Mouse (Mus musculus) forebrain, embryonic 11.5 days (tissue): ENCODE measurements around the gene Zfp366. TPM values are rescaled to one million over a fixed set of nuclear protein-coding genes. Genes with fewer than 3 reads are reported as not detected.

Experiments
- ATAC-seq: fragments of 200-750 bp; cut with Nextera tagmentation; replicated peaks from 2 replicates; pipeline ENCODE4 v1.8.0; 2017; ENCODE audit warnings: moderate TSS enrichment; ENCODE audit not compliant: low FRiP score
- DNase-seq: peaks from one replicate; pipeline ENCODE4 v3.0.0-alpha.2; 2017; ENCODE audit warnings: low spot score
- H3K27ac ChIP-seq: fragments of 300-500 bp; sonication (generic); 2 replicates; pipeline ENCODE4 v1.5.1; 2014; ENCODE audit warnings: low read depth, low read length
- H3K27me3 ChIP-seq: fragments of 300-500 bp; sonication (generic); 2 replicates; pipeline ENCODE4 v1.6.1; 2014; ENCODE audit warnings: mild to moderate bottlenecking, low read length, mixed read lengths; ENCODE audit not compliant: control insufficient read depth, insufficient read depth
- H3K36me3 ChIP-seq: fragments of 300-500 bp; sonication (generic); 2 replicates; pipeline ENCODE4 v1.6.1; 2014; ENCODE audit warnings: mild to moderate bottlenecking, low read length, moderate library complexity, mixed read lengths; ENCODE audit not compliant: control insufficient read depth, insufficient read depth
- H3K4me1 ChIP-seq: fragments of 300-500 bp; sonication (generic); replicated peaks from 2 replicates; pipeline ENCODE4 v1.6.1; 2014; ENCODE audit warnings: low read length, mixed read lengths; ENCODE audit not compliant: control insufficient read depth, insufficient read depth
- H3K4me2 ChIP-seq: fragments of 300-500 bp; sonication (generic); 2 replicates; pipeline ENCODE4 v1.6.1; 2014; ENCODE audit warnings: low read depth, mild to moderate bottlenecking, low read length, moderate library complexity, mixed read lengths; ENCODE audit not compliant: severe bottlenecking
- H3K4me3 ChIP-seq: fragments of 300-500 bp; sonication (generic); 2 replicates; pipeline ENCODE4 v1.5.1; 2014; ENCODE audit warnings: low read depth, low read length
- H3K9ac ChIP-seq: fragments of 300-500 bp; sonication (generic); 2 replicates; pipeline ENCODE4 v1.6.1; 2014; ENCODE audit warnings: low read length
- H3K9me3 ChIP-seq: fragments of 300-500 bp; sonication (generic); 2 replicates; pipeline ENCODE4 v1.6.1; 2016; ENCODE audit warnings: low read length, mixed read lengths; ENCODE audit not compliant: control insufficient read depth
- WGBS: fragments of 180-500 bp; shearing (Covaris S2); extraction: QIAGEN DNeasy Blood & Tissue Kit; methylation state at CpG from one replicate; pipeline ENCODE4 v1.1.7; 2014; 5-methylcytosine and 5-hydroxymethylcytosine counted together
- polyA plus RNA-seq: library from polyadenylated mRNA; unstranded; fragments of >200 nt; fragmentation: Nextera tagmentation; extraction: Ambion mirVana; gene quantifications from 2 replicates; pipeline ENCODE4 v1.2.1, GENCODE M21; 2014

Gene Zfp366
- polyA plus RNA-seq, 1 experiment from 2014 or later, result 0.72 TPM

DNA sequence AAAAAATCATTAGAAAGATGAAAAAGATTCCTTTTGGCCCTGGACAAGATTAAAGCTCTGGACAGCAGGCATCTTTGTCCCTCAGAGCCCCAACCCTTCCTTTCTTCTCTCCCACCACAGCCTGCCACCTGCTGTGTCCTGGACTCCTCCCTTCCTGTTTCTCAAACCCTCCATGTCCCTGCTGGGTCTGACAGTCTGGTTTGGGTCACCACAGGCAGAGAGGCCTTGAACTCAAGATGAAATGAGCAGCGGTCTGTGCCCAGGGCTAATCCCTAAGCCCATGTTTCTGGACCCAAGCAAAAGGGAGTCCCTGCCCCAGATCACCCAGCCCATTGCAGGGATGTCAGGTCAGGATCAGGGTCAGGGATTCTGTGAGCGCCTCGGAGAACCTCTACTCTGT lies 60.3 kb downstream of the Zfp366 start:
- ATAC-seq, result no peak
- Histone ChIP-seq H3K9ac (no peak overlapping the region), H3K4me1 (peaks cover 2% of the 10 kb centered on the region; the same call in 1 of the 2 replicates), H3K9me3 (no peaks in the 10 kb centered on the region), H3K4me3 (no peak overlapping the region), H3K27me3 (no peaks in the 10 kb centered on the region), H3K27ac (no peak overlapping the region), H3K36me3 (no peaks in the 10 kb centered on the region), H3K4me2 (no peak overlapping the region)
- 31% methylated on average over 3 of the region's 3 CpGs for WGBS
- DNase-seq, result no peak

DNA sequence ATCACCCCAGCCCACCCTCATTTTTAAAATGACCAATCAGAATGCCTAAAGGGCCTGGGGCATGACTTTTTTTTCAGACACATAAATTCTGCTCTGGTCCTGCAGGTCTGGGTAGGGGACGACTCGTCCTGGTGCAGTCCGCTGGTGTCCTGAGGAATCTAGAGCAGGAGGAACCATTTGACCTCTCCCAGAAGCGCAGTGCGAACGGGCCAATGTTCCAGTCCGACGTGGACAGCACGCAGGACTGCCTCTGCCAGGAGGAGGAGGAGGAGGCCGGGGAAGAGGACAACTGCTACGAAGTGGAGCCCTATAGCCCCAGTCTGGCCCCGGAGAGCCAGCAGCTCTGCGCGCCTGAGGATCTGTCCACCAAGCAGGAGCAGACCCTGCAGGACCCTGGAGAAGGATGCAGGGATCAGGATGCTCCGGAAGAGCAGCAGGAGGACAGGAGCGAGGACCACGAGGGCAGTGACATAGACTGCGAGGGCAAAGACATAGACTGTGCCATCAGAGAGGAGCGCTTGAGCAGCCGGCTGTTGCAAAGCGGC lies 61.4 kb downstream of the Zfp366 start:
- Histone ChIP-seq H3K36me3 (no peaks in the 10 kb centered on the region), H3K9me3 (no peaks in the 10 kb centered on the region), H3K4me2 (no peak overlapping the region), H3K9ac (no peak overlapping the region), H3K27ac (no peak overlapping the region), H3K4me3 (no peak overlapping the region), H3K4me1 (no peaks in the 10 kb centered on the region), H3K27me3 (no peaks in the 10 kb centered on the region)
- 87% methylated on average over 21 of the region's 21 CpGs for WGBS
- no peak for ATAC-seq
- DNase-seq, result no peak

DNA sequence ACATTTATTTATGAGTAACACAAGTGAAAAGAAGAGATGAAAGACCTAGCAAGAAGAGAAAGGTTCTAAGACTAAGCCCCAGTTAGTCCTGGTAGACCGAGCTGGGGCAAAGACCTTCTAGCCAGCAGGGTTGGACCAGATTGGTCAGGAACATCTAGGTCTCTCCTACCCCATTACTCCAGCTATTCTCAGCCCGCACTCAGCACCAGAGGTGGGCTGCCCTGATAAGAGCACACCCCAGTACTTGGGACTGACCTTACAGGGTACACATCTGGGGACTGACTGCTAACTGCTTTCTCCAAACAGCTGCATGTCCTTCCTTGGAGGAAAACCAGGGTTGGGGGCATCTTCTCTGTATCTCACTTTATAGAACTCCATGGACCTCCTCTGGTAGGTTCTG lies 66.2 kb downstream of the Zfp366 start:
- H3K9me3 ChIP-seq, result no peaks in the 10 kb centered on the region
- no peaks in the 10 kb centered on the region for H3K4me1 ChIP-seq
- ATAC-seq (no peak), DNase-seq (no peak)
- H3K27ac ChIP-seq, result no peak overlapping the region
- WGBS, result 98% methylated on average over 2 of the region's 2 CpGs
- H3K4me3 ChIP-seq, result no peak overlapping the region
- H3K27me3 ChIP-seq, result no peaks in the 10 kb centered on the region
- H3K9ac ChIP-seq, result no peak overlapping the region
- no peaks in the 10 kb centered on the region for H3K36me3 ChIP-seq
- H3K4me2 ChIP-seq, result no peak overlapping the region

DNA sequence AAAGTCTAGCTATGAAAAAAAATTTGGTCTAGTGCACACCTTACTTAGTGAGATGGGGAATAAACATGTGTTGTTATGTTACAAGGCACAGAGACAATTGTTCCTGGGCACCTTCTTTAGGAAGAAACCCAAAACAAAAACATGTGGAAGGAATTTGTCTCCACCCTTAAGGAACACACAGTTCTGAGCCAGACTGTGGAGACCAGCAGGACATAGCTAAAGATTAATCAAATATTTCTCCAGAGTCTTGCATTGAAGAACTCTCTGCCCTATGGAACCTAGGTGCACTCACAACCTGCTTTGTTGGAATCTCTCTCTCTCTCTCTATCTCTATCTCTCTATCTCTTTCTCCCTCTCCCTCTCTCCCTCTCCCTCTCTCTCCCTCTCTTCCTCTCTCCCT lies 69.6 kb downstream of the Zfp366 start:
- Histone ChIP-seq H3K36me3 (no peaks in the 10 kb centered on the region), H3K4me1 (no peaks in the 10 kb centered on the region), H3K27me3 (no peaks in the 10 kb centered on the region), H3K4me3 (no peak overlapping the region), H3K4me2 (no peak overlapping the region), H3K9me3 (no peaks in the 10 kb centered on the region), H3K27ac (no peak overlapping the region), H3K9ac (no peak overlapping the region)
- ATAC-seq, result no peak
- no peak for DNase-seq

DNA sequence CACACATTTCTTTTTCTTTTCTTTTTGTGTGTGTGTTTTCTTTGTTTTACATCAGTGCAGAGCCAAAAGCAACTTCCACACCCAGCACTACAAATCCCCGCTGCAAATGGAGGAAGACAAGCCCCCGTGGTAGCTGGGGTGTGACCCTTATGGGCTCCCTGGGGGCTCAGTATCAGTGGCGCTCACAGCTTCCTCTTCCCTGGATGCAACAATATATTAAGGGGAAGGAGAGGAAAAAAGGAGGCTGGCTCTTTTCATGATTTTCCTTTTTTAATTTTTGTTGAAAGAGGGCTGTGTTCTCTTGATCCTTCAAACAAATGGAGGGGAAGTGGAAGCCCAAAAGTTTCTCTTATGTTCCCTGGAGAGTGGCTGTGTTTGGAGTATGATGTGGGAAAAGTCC lies 70.2 kb downstream of the Zfp366 start:
- ATAC-seq, result no peak
- Histone ChIP-seq H3K27ac (no peak overlapping the region), H3K4me2 (no peak overlapping the region), H3K36me3 (no peaks in the 10 kb centered on the region), H3K9ac (no peak overlapping the region), H3K4me1 (no peaks in the 10 kb centered on the region), H3K9me3 (no peaks in the 10 kb centered on the region), H3K4me3 (no peak overlapping the region), H3K27me3 (no peaks in the 10 kb centered on the region)
- 55% methylated on average over 3 of the region's 3 CpGs for WGBS
- DNase-seq, result no peak

DNA sequence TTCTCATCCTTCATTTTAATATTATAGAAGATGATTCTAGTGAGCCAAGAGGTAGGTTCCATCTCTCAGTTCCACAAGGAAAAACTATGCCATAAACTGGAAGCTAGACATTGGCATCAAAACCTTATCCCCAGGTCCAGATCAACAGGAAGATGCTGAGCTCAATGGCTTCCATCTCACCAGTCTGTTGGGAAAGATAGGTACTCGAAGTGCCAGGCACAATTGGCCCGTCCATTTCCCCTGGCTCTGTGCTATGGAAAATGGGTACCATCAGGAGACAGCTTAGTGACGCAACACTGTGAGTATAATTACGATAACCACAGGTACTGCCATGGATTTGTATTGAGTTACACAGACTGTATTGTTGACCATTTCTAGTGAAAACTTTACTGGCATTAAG lies 72.3 kb downstream of the Zfp366 start:
- no peak for ATAC-seq
- WGBS, result 94% methylated on average over 4 of the region's 4 CpGs
- Histone ChIP-seq H3K4me3 (no peak overlapping the region), H3K4me2 (no peak overlapping the region), H3K9ac (no peak overlapping the region), H3K27me3 (no peaks in the 10 kb centered on the region), H3K4me1 (no peaks in the 10 kb centered on the region), H3K36me3 (no peaks in the 10 kb centered on the region), H3K9me3 (no peaks in the 10 kb centered on the region), H3K27ac (no peak overlapping the region)
- DNase-seq, result no peak

DNA sequence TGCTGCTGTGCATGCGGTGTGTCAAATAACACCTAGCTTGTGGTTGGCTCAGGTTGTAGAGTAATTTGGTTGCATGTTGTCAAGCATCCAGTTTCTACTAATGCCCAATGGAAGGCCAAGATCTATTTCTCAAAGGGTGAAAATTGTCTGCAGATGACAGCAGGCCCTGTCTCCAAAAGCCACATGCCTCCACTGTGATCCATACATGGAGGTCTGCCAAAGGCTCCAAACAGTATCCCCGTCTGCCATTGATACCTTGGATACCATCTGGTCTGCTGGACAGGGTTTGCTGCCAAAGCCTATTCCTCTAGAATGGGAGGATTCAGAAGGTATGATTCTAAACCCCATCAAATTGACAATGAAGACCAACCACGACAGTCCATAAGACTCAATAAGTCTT lies 74.1 kb downstream of the Zfp366 start:
- H3K4me2 ChIP-seq, result no peak overlapping the region
- ATAC-seq, result no peak
- H3K4me1 ChIP-seq, result no peaks in the 10 kb centered on the region
- no peak overlapping the region for H3K27ac ChIP-seq
- H3K27me3 ChIP-seq, result no peaks in the 10 kb centered on the region
- no peaks in the 10 kb centered on the region for H3K36me3 ChIP-seq
- 93% methylated on average over 3 of the region's 3 CpGs for WGBS
- no peak overlapping the region for H3K4me3 ChIP-seq
- no peaks in the 10 kb centered on the region for H3K9me3 ChIP-seq
- H3K9ac ChIP-seq, result no peak overlapping the region
- no peak for DNase-seq

DNA sequence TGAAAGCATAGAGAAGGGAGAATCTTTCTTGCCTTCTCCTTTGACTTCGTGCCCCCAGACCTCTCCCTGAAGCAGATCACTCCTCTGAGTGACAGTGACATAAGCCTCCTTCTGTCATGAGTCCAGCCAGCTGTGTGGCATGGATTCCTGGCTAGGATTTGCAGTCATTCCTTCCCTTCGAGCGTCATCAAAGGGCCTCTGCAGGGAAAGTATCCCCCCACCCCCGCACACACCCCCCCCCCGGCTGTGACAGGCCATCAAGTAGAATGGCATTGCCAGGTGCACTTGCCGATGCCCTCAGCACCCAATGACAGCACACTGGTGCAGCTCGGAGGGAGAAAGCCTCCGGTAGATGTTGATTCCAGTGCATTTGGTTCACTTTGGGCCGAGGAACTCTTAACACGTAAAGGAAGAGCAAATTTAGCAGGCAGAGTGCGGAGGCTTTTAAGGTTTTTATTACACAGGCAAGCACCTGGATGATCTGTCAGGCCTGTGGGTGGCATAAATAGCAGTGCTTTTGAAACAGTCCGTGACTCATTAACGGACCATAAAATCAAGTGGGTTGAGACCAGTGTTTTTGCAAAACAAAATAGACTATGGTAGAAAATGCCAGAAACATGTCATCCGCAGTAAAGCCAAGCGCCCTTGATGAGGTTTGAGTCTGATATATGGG lies 75.0 kb downstream of the Zfp366 start:
- Histone ChIP-seq H3K4me3 (no peak overlapping the region), H3K9ac (no peak overlapping the region), H3K27me3 (no peaks in the 10 kb centered on the region), H3K36me3 (no peaks in the 10 kb centered on the region), H3K4me1 (no peaks in the 10 kb centered on the region), H3K4me2 (no peak overlapping the region), H3K9me3 (no peaks in the 10 kb centered on the region), H3K27ac (no peak overlapping the region)
- DNase-seq, result no peak
- 83% methylated on average over 15 of the region's 15 CpGs for WGBS
- ATAC-seq, result no peak

DNA sequence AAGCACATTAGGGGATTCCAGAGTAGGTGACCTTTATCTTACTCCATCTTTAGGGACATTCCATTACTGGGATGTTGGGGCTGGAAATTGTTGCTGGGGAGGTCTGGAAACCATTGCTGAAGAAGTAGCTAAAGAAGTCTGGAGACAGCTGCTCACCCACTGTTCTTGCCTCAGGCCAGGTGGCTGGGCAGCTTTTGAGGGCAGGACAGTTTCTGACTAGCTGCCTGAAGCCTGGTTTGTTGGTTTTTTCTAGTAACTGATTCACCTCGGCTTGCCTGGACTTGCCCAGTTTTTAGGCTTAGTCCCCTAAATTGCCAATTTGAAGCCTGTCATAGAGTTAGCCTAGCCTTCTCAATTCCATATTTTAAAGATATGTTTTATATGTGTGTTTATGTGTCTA lies 77.8 kb downstream of the Zfp366 start:
- 74% methylated on average over 1 of the region's 1 CpGs for WGBS
- H3K9ac ChIP-seq, result no peak overlapping the region
- no peak overlapping the region for H3K4me3 ChIP-seq
- no peak overlapping the region for H3K27ac ChIP-seq
- H3K27me3 ChIP-seq, result no peaks in the 10 kb centered on the region
- ATAC-seq, result no peak
- H3K4me2 ChIP-seq, result no peak overlapping the region
- H3K9me3 ChIP-seq, result no peaks in the 10 kb centered on the region
- H3K36me3 ChIP-seq, result no peaks in the 10 kb centered on the region
- no peaks in the 10 kb centered on the region for H3K4me1 ChIP-seq
- DNase-seq, result no peak
